Mouse (Mus musculus): ENCODE data around the gene Txndc5. TPM values are rescaled to one million over a fixed set of nuclear protein-coding genes. Genes with fewer than 3 reads are reported as not detected.

The Txndc5 gene
- total and polyA plus RNA-seq, 3 experiments = 120 to 145 (median 131) TPM

- no peak; the same call in 1 of the 2 replicates for TF ChIP-seq MEF2A (IDR thresholded peaks at IDR 0.05; ENCODE audit: borderline replicate concordance, low read depth, low read length)
- no peak for TF ChIP-seq EP300 (IDR thresholded peaks at IDR 0.05; ENCODE audit: low read length)
- TF ChIP-seq JUN (IDR thresholded peaks at IDR 0.05; ENCODE audit: insufficient read depth, low read depth, low read length) = no peak
- TF ChIP-seq TCF12 (IDR thresholded peaks at IDR 0.05; ENCODE audit: low read depth, low read length) = peak; percentile 32; the same call in 1 of the 2 replicates
- no peak for TF ChIP-seq TBP (conservative IDR thresholded peaks at IDR 0.05; ENCODE audit: low read depth, low read length)
- TF ChIP-seq POLR2A (IDR thresholded peaks at IDR 0.05; ENCODE audit: low read depth, low read length) = peak; percentile 74
- no peak for TF ChIP-seq E2F4 (IDR thresholded peaks at IDR 0.05; ENCODE audit: insufficient replicate concordance, low read depth, low read length)
- no peak for TF ChIP-seq PAX5 (IDR thresholded peaks at IDR 0.05; ENCODE audit: low read length)
- 0 out of 2 replicates have a peak, but pooled peaks have one; percentile 73 for TF ChIP-seq MYC (IDR thresholded peaks at IDR 0.05; ENCODE audit: low read depth, low read length)
- no peak; the same call in 1 of the 2 replicates for TF ChIP-seq HCFC1 (IDR thresholded peaks at IDR 0.05; ENCODE audit: low read depth, low read length)
- TF ChIP-seq ETS1 (conservative IDR thresholded peaks at IDR 0.05; ENCODE audit: low read depth, low read length) = no peak
- no peak for TF ChIP-seq KAT2A (IDR thresholded peaks at IDR 0.05; ENCODE audit: insufficient replicate concordance, low read length)
- peak; percentile 65; the same call in 1 of the 2 replicates for TF ChIP-seq ZMIZ1 (IDR thresholded peaks at IDR 0.05; ENCODE audit: low read depth, low read length)
- TF ChIP-seq SIN3A (IDR thresholded peaks at IDR 0.05; ENCODE audit: low read length) = peak; percentile 61; the same call in 1 of the 2 replicates
- peak; percentile 79 for TF ChIP-seq BHLHE40 (IDR thresholded peaks at IDR 0.05; ENCODE audit: low read depth, low read length)
- peak; percentile 56 for TF ChIP-seq MAX (IDR thresholded peaks at IDR 0.05; ENCODE audit: low read length)
Measured at GRCm38 (mm10) chr13:38527797-38528650, 600 bp downstream of the Txndc5 start (continued).

GRCm38 (mm10) chr13:38527041-38527796 is 1.4 kb downstream of the Txndc5 start:
- no peak for TF ChIP-seq MEF2A (IDR thresholded peaks at IDR 0.05; ENCODE audit: borderline replicate concordance, low read depth, low read length)
- dilution Hi-C loops (cut with MboI; ENCODE audit: extremely low pct_ligation_motif_present, extremely low pct_unique_long_range_greater_than_20kb, low sequenced_read_pairs) = no loop called here
- H3K27ac ChIP-seq (ENCODE audit: insufficient read depth, low read depth) = peak overlapping the region; percentile 50
- in situ Hi-C loops (cut with MboI; ENCODE audit: low pct_ligation_motif_present, low pct_unique_long_range_greater_than_20kb, low sequenced_read_pairs) = no loop called here
- peaks cover 43% of the 10 kb centered on the region for H3K79me2 ChIP-seq (replicated peaks; ENCODE audit: control insufficient read depth, extremely low read depth, insufficient read depth, poor library complexity, severe bottlenecking)
- peaks cover 17 to 38% of the 10 kb centered on the region in 2 experiments for H3K36me3 ChIP-seq (replicated peaks in 1 of 2; ENCODE audit: control insufficient read depth in 1 of 2, insufficient read depth in 1 of 2, low read length in 1 of 2)
- H3K9me3 ChIP-seq (replicated peaks; ENCODE audit: low read length) = peaks cover 26% of the 10 kb centered on the region
- H3K9ac ChIP-seq (ENCODE audit: insufficient read depth, low read depth) = peak overlapping the region; percentile 93
- H3K27me3 ChIP-seq (replicated peaks) = no peaks in the 10 kb centered on the region
- H3K4me2 ChIP-seq (ENCODE audit: insufficient read depth, low read depth, poor library complexity, severe bottlenecking) = peak overlapping the region; percentile 93
- no peak for DNase-seq (ENCODE audit: extremely low read depth)
- peaks cover 16 to 57% of the 10 kb centered on the region in 2 experiments for H3K4me1 ChIP-seq (ENCODE audit: control insufficient read depth in 1 of 2, insufficient read depth in 2 of 2)
- peak overlapping the region; percentile 87 to 93 (median 89) for H3K4me3 ChIP-seq (replicated peaks in 1 of 3; ENCODE audit: low read depth in 2 of 3, low read length in 2 of 3, poor library complexity in 1 of 3)

All from CH12.LX (cell line).